Mouse (Mus musculus): ENCODE measurements around the gene Cilp. TPM values are rescaled to one million over a fixed set of nuclear protein-coding genes. Genes with fewer than 3 reads are reported as not detected.

Cilp gene
- polyA plus RNA-seq, 1 experiment from 2014 or later: 11.0 TPM

- Histone ChIP-seq H3K9ac (no peak overlapping the region), H3K27me3 (no peaks in the 10 kb centered on the region), H3K27ac (no peak overlapping the region), H3K9me3 (no peaks in the 10 kb centered on the region), H3K4me2 (no peak overlapping the region), H3K4me3 (no peak overlapping the region), H3K36me3 (peaks cover 10% of the 10 kb centered on the region; the same call in 1 of the 2 replicates), H3K4me1 (peaks cover 18% of the 10 kb centered on the region)
- 38% methylated on average over 1 of the region's 1 CpGs for WGBS
- ATAC-seq (ENCODE audit: insufficient number of reproducible peaks, low FRiP score, low TSS enrichment, low read depth): no peak
Observed at GRCm38 (mm10) chr9:65235601-65236000, 29.4 kb upstream of the Cilp start.

- 69% methylated on average over 11 of the region's 11 CpGs for WGBS
- Histone ChIP-seq H3K36me3 (peaks cover 7% of the 10 kb centered on the region; the same call in 1 of the 2 replicates), H3K27ac (no peak overlapping the region), H3K27me3 (no peaks in the 10 kb centered on the region), H3K9ac (no peak overlapping the region), H3K4me3 (no peak overlapping the region), H3K9me3 (no peaks in the 10 kb centered on the region), H3K4me1 (peaks cover 13% of the 10 kb centered on the region), H3K4me2 (no peak overlapping the region)
- ATAC-seq (ENCODE audit: insufficient number of reproducible peaks, low FRiP score, low TSS enrichment, low read depth): no peak
Observed at GRCm38 (mm10) chr9:65237616-65238015, 27.4 kb upstream of the Cilp start.

- H3K9ac ChIP-seq: no peak overlapping the region
- no peak overlapping the region for H3K27ac ChIP-seq
- H3K36me3 ChIP-seq: peaks cover 7% of the 10 kb centered on the region; the same call in 1 of the 2 replicates
- H3K27me3 ChIP-seq: no peaks in the 10 kb centered on the region
- H3K4me2 ChIP-seq: no peak overlapping the region
- no peak overlapping the region for H3K4me3 ChIP-seq
- ATAC-seq (ENCODE audit: insufficient number of reproducible peaks, low FRiP score, low TSS enrichment, low read depth): no peak
- no peaks in the 10 kb centered on the region for H3K9me3 ChIP-seq
- WGBS: 24% methylated on average over 13 of the region's 13 CpGs
- H3K4me1 ChIP-seq: peaks cover 19% of the 10 kb centered on the region
Observed at GRCm38 (mm10) chr9:65238191-65238760, 26.7 kb upstream of the Cilp start.

GRCm38 (mm10) chr9:65239176-65239575, 25.8 kb upstream of the Cilp start:
- H3K4me1 ChIP-seq: peaks cover 24% of the 10 kb centered on the region
- H3K9me3 ChIP-seq: no peaks in the 10 kb centered on the region
- H3K4me3 ChIP-seq: no peak overlapping the region
- H3K4me2 ChIP-seq: no peak overlapping the region
- H3K36me3 ChIP-seq: peaks cover 7% of the 10 kb centered on the region; the same call in 1 of the 2 replicates
- H3K27me3 ChIP-seq: no peaks in the 10 kb centered on the region
- no peak overlapping the region for H3K9ac ChIP-seq
- WGBS: 73% methylated on average over 4 of the region's 4 CpGs
- no peak overlapping the region for H3K27ac ChIP-seq
- no peak for ATAC-seq (ENCODE audit: insufficient number of reproducible peaks, low FRiP score, low TSS enrichment, low read depth)

GRCm38 (mm10) chr9:65239731-65240130, 25.2 kb upstream of the Cilp start:
- H3K4me1 ChIP-seq: peaks cover 30% of the 10 kb centered on the region
- H3K9ac ChIP-seq: no peak overlapping the region
- no peak overlapping the region for H3K27ac ChIP-seq
- H3K9me3 ChIP-seq: no peaks in the 10 kb centered on the region
- no peak overlapping the region for H3K4me2 ChIP-seq
- no peak for ATAC-seq (ENCODE audit: insufficient number of reproducible peaks, low FRiP score, low TSS enrichment, low read depth)
- H3K27me3 ChIP-seq: no peaks in the 10 kb centered on the region
- H3K4me3 ChIP-seq: no peak overlapping the region
- H3K36me3 ChIP-seq: peaks cover 6% of the 10 kb centered on the region; the same call in 1 of the 2 replicates
- WGBS: 89% methylated on average over 5 of the region's 5 CpGs

- Histone ChIP-seq H3K9me3 (no peaks in the 10 kb centered on the region), H3K27me3 (no peaks in the 10 kb centered on the region), H3K9ac (no peak overlapping the region), H3K4me1 (peaks cover 30% of the 10 kb centered on the region), H3K4me3 (no peak overlapping the region), H3K4me2 (no peak overlapping the region), H3K27ac (no peak overlapping the region), H3K36me3 (peaks cover 4% of the 10 kb centered on the region; the same call in 1 of the 2 replicates)
- no peak for ATAC-seq (ENCODE audit: insufficient number of reproducible peaks, low FRiP score, low TSS enrichment, low read depth)
- 77% methylated on average over 3 of the region's 3 CpGs for WGBS
Observed at GRCm38 (mm10) chr9:65240587-65240986, 24.4 kb upstream of the Cilp start.

GRCm38 (mm10) chr9:65241973-65242372, 23.0 kb upstream of the Cilp start:
- H3K9ac ChIP-seq: no peak overlapping the region
- no peak overlapping the region for H3K4me3 ChIP-seq
- peaks cover 30% of the 10 kb centered on the region for H3K4me1 ChIP-seq
- no peak for ATAC-seq (ENCODE audit: insufficient number of reproducible peaks, low FRiP score, low TSS enrichment, low read depth)
- H3K27me3 ChIP-seq: no peaks in the 10 kb centered on the region
- H3K9me3 ChIP-seq: no peaks in the 10 kb centered on the region
- 61% methylated on average over 5 of the region's 5 CpGs for WGBS
- H3K27ac ChIP-seq: no peak overlapping the region
- no peaks in the 10 kb centered on the region for H3K36me3 ChIP-seq
- no peak overlapping the region for H3K4me2 ChIP-seq

GRCm38 (mm10) chr9:65243249-65243648, 21.7 kb upstream of the Cilp start:
- Histone ChIP-seq H3K4me3 (no peak overlapping the region), H3K27me3 (no peaks in the 10 kb centered on the region), H3K27ac (no peak overlapping the region), H3K4me2 (no peak overlapping the region), H3K4me1 (peaks cover 30% of the 10 kb centered on the region), H3K36me3 (no peaks in the 10 kb centered on the region), H3K9me3 (no peaks in the 10 kb centered on the region), H3K9ac (no peak overlapping the region)
- WGBS: 45% methylated on average over 4 of the region's 4 CpGs
- ATAC-seq (ENCODE audit: insufficient number of reproducible peaks, low FRiP score, low TSS enrichment, low read depth): no peak

- Histone ChIP-seq H3K9ac (no peak overlapping the region), H3K4me1 (peaks cover 25% of the 10 kb centered on the region; the same call in 1 of the 2 replicates), H3K9me3 (no peaks in the 10 kb centered on the region), H3K4me2 (no peak overlapping the region), H3K27ac (no peak overlapping the region), H3K36me3 (no peaks in the 10 kb centered on the region), H3K4me3 (no peak overlapping the region), H3K27me3 (no peaks in the 10 kb centered on the region)
- ATAC-seq (ENCODE audit: insufficient number of reproducible peaks, low FRiP score, low TSS enrichment, low read depth): no peak
- 36% methylated on average over 9 of the region's 9 CpGs for WGBS
Observed at GRCm38 (mm10) chr9:65244036-65244806, 20.8 kb upstream of the Cilp start.

GRCm38 (mm10) chr9:65247502-65248376, 17.2 kb upstream of the Cilp start:
- Histone ChIP-seq H3K4me3 (no peak overlapping the region), H3K9ac (no peak overlapping the region), H3K4me2 (no peak overlapping the region), H3K27ac (no peak overlapping the region), H3K9me3 (no peaks in the 10 kb centered on the region), H3K4me1 (peaks cover 25% of the 10 kb centered on the region; the same call in 1 of the 2 replicates), H3K27me3 (no peaks in the 10 kb centered on the region), H3K36me3 (no peaks in the 10 kb centered on the region)
- ATAC-seq (ENCODE audit: insufficient number of reproducible peaks, low FRiP score, low TSS enrichment, low read depth): no peak
- whole genome bisulfite sequencing: 56% methylated on average over 16 of the region's 16 CpGs

- no peaks in the 10 kb centered on the region for H3K9me3 ChIP-seq
- H3K27ac ChIP-seq: no peak overlapping the region
- ATAC-seq (ENCODE audit: insufficient number of reproducible peaks, low FRiP score, low TSS enrichment, low read depth): no peak
- H3K4me2 ChIP-seq: no peak overlapping the region
- H3K4me3 ChIP-seq: no peak overlapping the region
- 79% methylated on average over 5 of the region's 5 CpGs for WGBS
- peaks cover 19% of the 10 kb centered on the region; the same call in 1 of the 2 replicates for H3K4me1 ChIP-seq
- no peak overlapping the region for H3K9ac ChIP-seq
- H3K36me3 ChIP-seq: no peaks in the 10 kb centered on the region
- no peaks in the 10 kb centered on the region for H3K27me3 ChIP-seq
Observed at GRCm38 (mm10) chr9:65248377-65248690, 16.6 kb upstream of the Cilp start.

GRCm38 (mm10) chr9:65252026-65252425, 13.0 kb upstream of the Cilp start:
- no peaks in the 10 kb centered on the region for H3K27me3 ChIP-seq
- 52% methylated on average over 3 of the region's 3 CpGs for WGBS
- no peak overlapping the region for H3K27ac ChIP-seq
- no peaks in the 10 kb centered on the region for H3K36me3 ChIP-seq
- H3K9me3 ChIP-seq: no peaks in the 10 kb centered on the region
- no peak for ATAC-seq (ENCODE audit: insufficient number of reproducible peaks, low FRiP score, low TSS enrichment, low read depth)
- no peak overlapping the region for H3K4me2 ChIP-seq
- 0 out of 2 replicates have a peak, but pooled peaks cover 9% of the 10 kb centered on the region for H3K4me1 ChIP-seq
- no peak overlapping the region for H3K9ac ChIP-seq
- no peak overlapping the region for H3K4me3 ChIP-seq

Measured in limb, embryonic 15.5 days (tissue).